Comparison of ENCODE assay signal across 8 mouse cellular contexts in genomic region chr6:134038881-134039280, GRCm38 (mm10). TPM values are rescaled to one million over a fixed set of nuclear protein-coding genes. Genes with fewer than 3 reads are reported as not detected.
A peak's percentile ranks its signal among the peaks of the same experiment; 100 is the strongest.
DNase-seq lines count a peak whose midpoint lies in the region; ATAC-seq and TF ChIP-seq lines count a peak whose summit lies in the region.

No protein-coding gene starts in this region.

- no peak overlapping the region for H3K9ac ChIP-seq in embryonic facial prominence, embryonic 14.5 days (ENCODE audit: low read depth, low read length)
- H3K9ac ChIP-seq in intestine, postnatal 0 days (ENCODE audit: low read depth, low read length), result no peak overlapping the region
- H3K9ac ChIP-seq in stomach, embryonic 16.5 days (ENCODE audit: low read length), result peak overlapping the region; percentile 56

- H3K27ac ChIP-seq in embryonic facial prominence, embryonic 14.5 days (replicated peaks; ENCODE audit: low read depth, low read length), result no peak overlapping the region
- H3K27ac ChIP-seq in intestine, postnatal 0 days (ENCODE audit: low read depth, low read length), result no peak overlapping the region; the same call in 1 of the 2 replicates
- H3K27ac ChIP-seq in stomach, embryonic 16.5 days (ENCODE audit: low read length), result 0 out of 2 replicates have a peak overlapping the region, but pooled peaks have one; percentile 16

- no peaks in the 10 kb centered on the region for H3K36me3 ChIP-seq in embryonic facial prominence, embryonic 14.5 days (ENCODE audit: control insufficient read depth, insufficient read depth, low read length)
- no peaks in the 10 kb centered on the region for H3K36me3 ChIP-seq in intestine, postnatal 0 days (ENCODE audit: control insufficient read depth, insufficient read depth)
- H3K36me3 ChIP-seq in stomach, embryonic 16.5 days (ENCODE audit: control insufficient read depth, insufficient read depth, low read length), result no peaks in the 10 kb centered on the region

- ATAC-seq in embryonic facial prominence, embryonic 14.5 days (ENCODE audit: low read depth), result no peak
- ATAC-seq in intestine, postnatal 0 days, result no peak
- no peak for ATAC-seq in stomach, embryonic 16.5 days (ENCODE audit: insufficient read depth, low FRiP score)

- peaks cover 30% of the 10 kb centered on the region for H3K4me1 ChIP-seq in embryonic facial prominence, embryonic 14.5 days (ENCODE audit: control insufficient read depth, insufficient read depth, low read length)
- peaks cover 6% of the 10 kb centered on the region; the same call in 1 of the 2 replicates for H3K4me1 ChIP-seq in intestine, postnatal 0 days (replicated peaks; ENCODE audit: control insufficient read depth, insufficient read depth, low read length)
- H3K4me1 ChIP-seq in stomach, embryonic 16.5 days (ENCODE audit: control insufficient read depth, insufficient read depth, low read length), result peaks cover 47% of the 10 kb centered on the region

- no peaks in the 10 kb centered on the region for H3K27me3 ChIP-seq in embryonic facial prominence, embryonic 14.5 days (replicated peaks; ENCODE audit: control insufficient read depth, insufficient read depth, low read length)
- no peaks in the 10 kb centered on the region for H3K27me3 ChIP-seq in intestine, postnatal 0 days (replicated peaks; ENCODE audit: control insufficient read depth, insufficient read depth, low read length)
- H3K27me3 ChIP-seq in stomach, embryonic 16.5 days (ENCODE audit: control insufficient read depth, insufficient read depth, low read length), result no peaks in the 10 kb centered on the region

- H3K9me3 ChIP-seq in embryonic facial prominence, embryonic 14.5 days (ENCODE audit: control insufficient read depth, low read length), result no peaks in the 10 kb centered on the region
- H3K9me3 ChIP-seq in intestine, postnatal 0 days (ENCODE audit: control insufficient read depth), result no peaks in the 10 kb centered on the region
- no peaks in the 10 kb centered on the region for H3K9me3 ChIP-seq in stomach, embryonic 16.5 days (replicated peaks; ENCODE audit: control insufficient read depth, low read length)

- WGBS in embryonic facial prominence, embryonic 14.5 days, result 31% methylated on average over 6 of the region's 6 CpGs
- 11% methylated on average over 6 of the region's 6 CpGs for WGBS in intestine, postnatal 0 days
- 24% methylated on average over 6 of the region's 6 CpGs for WGBS in stomach, embryonic 16.5 days

- peak; percentile 40 to 82 for DNase-seq in adrenal gland, adult (ENCODE audit: inconsistent age in 2 of 2, low spot score in 1 of 2)
- DNase-seq in adrenal gland, postnatal 4 days (ENCODE audit: low spot score in 2 of 2), result no peak
- no peak for DNase-seq in embryonic facial prominence, embryonic 14.5 days (ENCODE audit: low spot score)
- peak; percentile 52 to 72 for DNase-seq in lung, adult 18-20 months
- no peak for DNase-seq in thymus, postnatal 4 days
- DNase-seq in cerebellum, adult 9-11 months, result no peak

- H3K4me3 ChIP-seq in embryonic facial prominence, embryonic 14.5 days (ENCODE audit: low read depth, low read length), result no peak overlapping the region; the same call in 1 of the 2 replicates
- no peak overlapping the region; the same call in 1 of the 2 replicates for H3K4me3 ChIP-seq in intestine, postnatal 0 days (ENCODE audit: low read depth, low read length)
- peak overlapping the region; percentile 93; the same call in 1 of the 2 replicates for H3K4me3 ChIP-seq in stomach, embryonic 16.5 days (replicated peaks; ENCODE audit: low read length)

- no peak for TF ChIP-seq CTCF in intestine, postnatal 0 days (IDR thresholded peaks at IDR 0.05; ENCODE audit: low read depth)

- peak overlapping the region; percentile 56 for H3K4me2 ChIP-seq in embryonic facial prominence, embryonic 14.5 days (ENCODE audit: low read depth, low read length)
- H3K4me2 ChIP-seq in intestine, postnatal 0 days (replicated peaks; ENCODE audit: low read depth), result peak overlapping the region; percentile 86
- peak overlapping the region; percentile 66 for H3K4me2 ChIP-seq in stomach, embryonic 16.5 days (ENCODE audit: low read depth, low read length)

RNA-seq across cellular contexts. Expression of gene Etv6, which starts 3.4 kb away (rescaled TPM):
- total RNA-seq in adrenal gland, postnatal 4 days (2021), result 10 to 100 TPM; 47.8 TPM
- 12.0 and 12.4 TPM in 2 replicates for polyA plus RNA-seq in embryonic facial prominence, embryonic 14.5 days (2014; fragmentation: Nextera tagmentation; extraction: Ambion mirVana)
- 7.8 and 9.4 TPM in 2 replicates for polyA plus RNA-seq in intestine, postnatal 0 days (2015; fragmentation: Nextera tagmentation; extraction: Ambion mirVana)
- polyA plus RNA-seq in stomach, embryonic 16.5 days (2015; fragmentation: Nextera tagmentation; extraction: Ambion mirVana), result 10.4 and 13.9 TPM in 2 replicates

Comparison
In these comparisons a context has a peak if more than half of its experiments do, and no peak if none do; other contexts are left out.
1. DNase-seq: peak in adrenal gland, adult (2 of 2) and lung, adult 18-20 months (2 of 2); none in adrenal gland, postnatal 4 days (0 of 2), embryonic facial prominence, embryonic 14.5 days (single experiment), thymus, postnatal 4 days (single experiment) and cerebellum, adult 9-11 months (single experiment).
2. Peak in every context shown above with its lines, with median percentiles within 50 percentile points of each other: H3K4me2 ChIP-seq.